Mouse (Mus musculus): Measurements from ENCODE around the gene Dlx3.

Dlx3 gene

DNA sequence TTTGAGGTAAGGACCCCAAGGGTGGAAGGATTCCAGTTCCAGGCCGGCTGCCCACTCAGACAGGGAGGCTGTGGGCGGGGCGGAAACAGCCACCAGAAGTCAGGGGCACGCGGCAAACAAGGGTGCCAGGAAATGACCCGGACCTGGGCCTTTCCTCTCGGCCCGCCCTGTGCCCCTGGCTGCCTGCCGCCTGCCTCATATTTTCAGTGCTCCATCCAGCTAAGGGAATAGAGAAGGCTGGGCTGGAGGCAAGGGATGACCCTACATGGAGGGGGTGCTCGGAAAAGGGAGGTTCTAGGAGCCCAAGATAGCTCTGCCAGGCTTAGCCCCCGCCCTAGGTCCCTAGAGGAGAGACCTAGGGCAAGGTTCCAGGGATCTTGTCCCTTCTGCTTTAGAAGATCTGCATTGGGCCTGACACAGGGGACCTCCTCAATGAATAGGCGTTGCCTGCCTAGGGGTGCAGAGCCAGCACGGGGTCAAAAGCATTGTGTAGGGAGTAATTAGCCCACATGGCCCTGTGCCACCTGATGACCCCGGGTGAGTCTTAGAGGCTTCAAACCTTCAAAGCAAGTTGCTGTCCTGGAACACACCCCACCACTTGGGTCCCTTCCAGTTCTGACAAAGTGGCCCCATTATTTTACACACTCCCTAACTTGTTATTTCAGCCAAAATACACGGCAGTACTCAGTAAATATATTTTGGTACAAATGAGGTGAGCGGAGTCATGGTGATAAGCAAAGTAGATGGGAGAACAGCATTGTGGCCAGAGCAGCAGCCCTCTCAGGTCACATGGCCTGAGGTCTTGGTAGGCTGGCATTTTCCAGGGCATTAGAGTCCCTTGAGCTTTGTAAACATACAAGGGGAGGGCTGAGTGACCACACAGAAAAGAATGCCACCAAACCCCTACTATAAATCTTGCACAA, 30.8 kb upstream of the Dlx3 start:
- no peak for DNase-seq

DNA sequence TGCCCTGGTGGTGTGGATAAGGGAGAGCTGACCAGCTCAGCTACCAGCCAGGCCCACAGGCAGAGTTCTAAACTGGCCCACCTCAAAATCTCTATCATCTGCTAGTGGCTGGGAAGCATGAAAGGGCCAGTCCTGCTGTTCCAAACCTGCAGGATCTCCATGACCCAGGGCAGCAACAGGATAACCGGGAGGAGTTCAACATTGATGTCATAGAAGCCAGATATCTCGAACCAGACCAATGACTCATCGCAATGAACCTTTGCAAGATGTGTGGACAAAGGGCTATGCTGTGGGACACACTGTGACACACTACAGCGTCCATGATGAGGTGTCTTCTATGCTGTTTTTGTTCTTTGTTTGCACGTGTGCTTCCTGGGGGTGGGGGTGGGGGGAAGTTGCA, 26.8 kb upstream of the Dlx3 start:
- no peak for DNase-seq

DNA sequence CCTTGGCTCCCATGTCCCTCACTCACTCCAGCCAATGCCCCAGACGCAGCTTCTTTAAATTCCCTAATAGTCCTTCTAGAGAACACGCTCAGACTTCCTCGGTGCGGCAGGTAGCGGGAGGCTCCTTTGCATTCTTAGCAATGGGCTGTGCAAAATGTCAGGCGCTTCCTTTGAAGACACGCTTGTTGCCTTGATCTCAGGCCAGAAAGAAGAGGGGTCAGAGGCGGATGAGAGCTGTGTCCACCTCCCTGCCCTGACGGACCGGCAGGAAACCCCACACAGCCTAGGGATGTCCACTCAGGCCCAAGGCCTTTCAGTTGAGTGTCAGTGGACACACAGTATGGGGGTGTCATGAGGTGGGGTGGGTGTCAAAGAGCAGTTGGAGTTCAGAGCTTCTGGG, 24.3 kb upstream of the Dlx3 start:
- no peak for DNase-seq

DNA sequence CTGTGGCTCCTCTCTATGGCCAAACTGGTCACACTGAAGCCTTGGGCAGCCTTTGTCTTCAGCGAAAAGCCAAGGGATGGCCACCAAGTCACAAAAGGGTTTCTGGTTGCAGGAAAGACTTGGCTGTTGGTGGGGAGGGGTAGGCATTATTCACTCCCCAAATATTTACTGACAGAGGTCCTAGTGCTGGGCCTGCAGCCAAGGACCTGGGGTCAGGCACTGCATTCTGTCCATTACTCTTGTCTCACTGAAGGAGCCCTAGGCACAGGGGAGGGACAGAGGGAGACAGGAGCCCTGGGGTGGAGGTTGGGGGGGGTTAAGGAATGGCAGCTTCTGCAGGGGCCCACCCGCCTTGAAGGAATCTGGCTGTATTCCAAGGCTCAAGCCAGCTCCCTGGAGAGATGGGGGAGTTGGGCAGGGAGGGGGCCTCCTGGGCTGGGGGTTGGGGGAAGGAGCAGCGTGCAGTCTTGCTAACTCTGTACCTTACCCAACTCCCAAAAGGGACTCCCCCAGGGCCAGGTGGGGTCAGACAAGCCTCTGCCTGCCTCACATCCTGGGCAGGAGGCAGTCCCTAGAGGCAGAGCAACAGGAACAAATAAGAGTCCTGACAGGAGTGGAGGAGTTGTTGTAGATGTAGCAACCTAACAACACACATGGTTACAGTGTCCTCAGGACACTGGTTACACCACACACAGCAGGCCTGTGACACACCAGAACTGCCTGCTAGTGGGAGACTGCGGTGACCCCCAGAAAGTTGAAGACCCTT, 23.1 kb upstream of the Dlx3 start:
- no peak for DNase-seq

- DNase-seq: no peak
These were observed 22.0 kb upstream of the Dlx3 start for GRCm38 (mm10) chr11:95097889-95098288.

GRCm38 (mm10) chr11:95098346-95099095, 21.4 kb upstream of the Dlx3 start:
- no peak for DNase-seq

DNA sequence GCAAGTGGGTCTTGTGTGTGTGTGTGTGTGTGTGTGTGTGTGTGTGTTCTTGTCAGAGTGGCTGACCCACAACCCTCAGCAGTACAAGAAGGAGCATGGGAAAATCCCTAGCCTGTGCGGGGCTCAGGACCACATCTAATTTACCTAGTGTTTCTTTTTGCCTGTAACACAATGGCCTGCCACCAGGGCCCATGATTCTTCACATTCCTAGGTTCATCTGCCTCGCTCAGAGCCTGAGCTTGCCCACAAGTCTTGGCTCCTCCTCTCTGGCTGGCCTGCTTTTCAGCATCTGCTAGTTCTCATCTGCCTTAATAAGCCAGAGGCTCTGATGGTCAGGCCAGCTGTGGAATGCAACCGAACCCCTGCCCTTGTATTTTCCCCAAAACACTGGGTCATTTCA, 19.5 kb upstream of the Dlx3 start:
- DNase-seq: no peak

DNA sequence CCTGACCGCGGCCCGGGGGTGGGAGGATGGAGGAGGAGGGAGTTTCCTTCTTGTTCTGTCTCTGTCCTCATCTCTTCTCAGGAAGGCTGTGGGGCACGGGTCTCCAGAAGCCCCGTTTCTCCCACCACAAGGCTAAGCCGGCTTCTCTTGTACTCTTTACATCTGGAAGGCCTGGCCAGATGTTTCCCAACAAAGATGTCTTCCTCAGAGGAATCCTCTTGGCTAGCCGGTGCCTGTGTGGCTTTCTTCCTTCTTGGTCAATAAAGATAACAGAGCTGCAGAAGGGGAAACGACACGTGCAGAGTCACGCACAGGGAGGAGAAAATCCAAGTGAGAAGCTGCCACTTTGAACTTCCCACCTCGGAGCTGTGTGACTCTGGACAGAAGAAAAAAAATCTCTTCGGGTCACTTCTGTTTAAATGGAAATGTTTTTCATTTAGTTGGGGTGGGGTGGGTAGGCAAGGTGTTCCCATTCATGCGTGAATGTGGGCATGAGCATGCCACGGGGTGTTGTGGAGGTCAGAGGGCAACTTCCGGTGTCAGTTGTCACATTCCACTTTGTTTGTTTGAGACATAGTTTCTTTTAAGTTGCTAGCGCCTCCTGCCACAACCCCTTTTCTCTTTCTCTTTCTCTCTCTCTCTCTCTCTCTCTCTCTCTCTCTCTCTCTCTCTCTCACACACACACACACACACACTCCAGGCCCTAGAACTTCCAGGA, 18.7 kb upstream of the Dlx3 start:
- no peak for DNase-seq

DNA sequence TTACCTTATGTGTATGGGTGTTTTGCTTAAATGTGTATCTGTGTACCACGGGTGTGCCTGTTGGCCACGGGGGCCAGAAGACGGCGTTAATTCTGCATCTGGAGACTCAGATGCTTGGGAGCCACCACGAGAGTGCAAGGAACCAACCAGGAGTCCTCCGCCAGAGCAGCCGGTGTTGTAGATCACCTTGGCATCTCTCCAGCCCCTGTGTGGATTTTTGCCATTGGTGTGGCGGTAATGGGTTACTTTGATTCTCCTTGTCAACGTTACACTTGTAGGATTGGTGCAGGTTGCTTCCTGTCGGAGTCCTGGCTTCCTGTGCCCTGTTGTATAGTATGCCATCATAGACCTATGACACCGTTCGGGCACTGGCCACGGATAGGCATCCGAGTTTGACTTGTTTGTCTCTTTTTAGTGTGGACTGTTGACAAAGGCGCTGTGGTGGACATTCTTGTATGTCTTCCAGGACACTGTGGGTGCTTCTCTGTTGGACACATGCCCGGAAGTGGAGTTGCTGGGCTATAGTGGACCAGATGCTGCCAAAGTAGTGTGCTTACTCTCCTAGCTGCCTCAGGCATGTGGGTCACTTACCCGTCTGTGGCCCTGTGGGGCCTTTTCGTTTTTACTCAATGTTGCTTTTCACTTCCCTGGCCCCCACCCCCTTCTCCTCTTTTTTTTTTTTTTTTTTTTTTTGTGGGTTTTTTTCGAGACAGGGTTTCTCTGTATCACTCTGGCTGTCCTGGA, 17.6 kb upstream of the Dlx3 start:
- DNase-seq: no peak

DNA sequence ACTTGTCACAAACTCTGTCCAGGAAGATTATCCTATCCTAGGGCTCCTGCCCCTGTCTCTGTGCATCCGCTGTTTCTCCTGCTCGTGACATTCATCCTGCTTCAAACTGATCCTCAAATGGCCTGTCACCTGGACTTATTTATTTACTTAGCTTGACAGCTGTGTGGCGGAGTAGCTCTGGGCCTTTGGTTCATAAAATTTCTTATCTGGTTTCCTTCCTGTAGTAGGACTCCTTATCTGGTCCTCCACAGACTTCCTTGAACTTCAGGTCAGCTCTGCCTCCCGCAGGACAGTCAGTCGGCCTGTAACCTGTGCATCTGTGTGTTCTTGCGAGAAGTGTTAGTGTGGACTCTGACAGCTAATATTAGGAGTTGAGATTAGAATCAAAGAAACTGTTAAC, 15.7 kb upstream of the Dlx3 start:
- no peak for DNase-seq

- no peak for DNase-seq
These were observed 14.5 kb upstream of the Dlx3 start for GRCm38 (mm10) chr11:95105274-95105874.

DNA sequence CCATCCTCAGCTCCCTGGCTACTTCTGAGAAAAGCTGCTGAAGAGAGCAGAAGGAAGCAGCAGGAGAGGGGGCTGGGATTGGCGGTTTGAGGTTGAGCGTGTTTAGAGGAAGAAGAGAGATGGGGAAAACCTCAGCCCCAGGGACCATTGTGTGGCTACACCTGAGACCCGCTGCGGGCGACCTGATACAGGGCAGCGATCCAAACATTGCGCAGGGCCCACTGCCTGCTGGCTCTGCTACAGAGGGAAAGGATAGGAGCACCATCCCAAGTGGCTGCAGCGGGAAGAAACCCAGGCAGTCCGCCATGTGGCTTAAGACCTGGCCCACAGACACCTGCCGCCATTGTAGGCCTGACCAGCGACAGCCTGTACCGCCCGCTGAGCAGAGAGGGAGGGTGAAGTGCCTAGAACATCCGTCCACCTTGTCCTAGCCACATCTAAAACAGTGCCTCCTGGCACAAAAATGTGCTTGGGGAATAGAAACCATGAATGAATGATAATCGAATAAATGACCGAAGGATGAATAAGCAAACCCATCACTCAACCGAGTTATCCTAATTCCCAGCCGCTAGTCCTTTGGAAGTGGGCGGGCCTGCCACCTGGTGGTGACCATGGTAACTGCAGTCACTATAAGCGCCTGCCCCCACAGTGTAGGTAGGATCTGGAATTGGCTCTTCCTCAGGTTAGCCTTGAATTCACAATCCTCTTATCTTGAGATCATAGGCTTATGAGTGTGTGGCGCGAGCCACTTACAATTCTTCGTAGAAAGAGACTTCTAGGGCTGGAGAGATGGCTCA, 13.3 kb upstream of the Dlx3 start:
- peak; percentile 57 to 63 for DNase-seq

- DNase-seq: no peak
These were observed 10.9 kb upstream of the Dlx3 start for GRCm38 (mm10) chr11:95109000-95109399.

- no peak for DNase-seq
These were observed 9.8 kb upstream of the Dlx3 start for GRCm38 (mm10) chr11:95110081-95110480.

GRCm38 (mm10) chr11:95117030-95117429, 2.9 kb upstream of the Dlx3 start:
- peak; percentile 31 to 44 for DNase-seq

GRCm38 (mm10) chr11:95118505-95118904, 1.4 kb upstream of the Dlx3 start:
- DNase-seq: peak; percentile 65 to 75

DNA sequence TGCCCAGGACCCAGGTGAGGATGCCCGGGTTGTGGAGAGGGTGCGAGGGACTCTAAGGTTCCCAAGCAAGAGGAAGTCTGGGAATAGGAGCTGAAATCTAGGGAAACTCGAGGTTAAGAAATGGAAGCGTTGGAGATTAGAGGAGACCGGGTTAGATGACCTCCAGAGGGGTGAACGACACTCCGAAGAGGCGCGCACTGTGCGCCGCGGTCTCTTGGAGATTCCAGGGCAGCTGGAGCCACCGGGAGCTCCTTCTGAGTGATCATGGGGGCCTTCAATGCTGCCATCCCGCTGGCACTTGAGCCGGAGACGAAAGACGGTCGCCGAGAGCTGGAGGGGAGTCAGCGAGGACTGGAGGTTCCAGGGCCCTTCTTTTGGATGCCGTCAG, 708 bp downstream of the Dlx3 start:
- DNase-seq: no peak

GRCm38 (mm10) chr11:95121161-95122099, 1.5 kb downstream of the Dlx3 start:
- no peak for DNase-seq

- no peak for DNase-seq
These were observed 2.2 kb downstream of the Dlx3 start for GRCm38 (mm10) chr11:95122100-95122489.
